Mouse (Mus musculus): ENCODE measurements around the gene Awat2.
"Not testable (repeated sequence)": the region's sequence is repeated elsewhere in the genome, so short reads cannot be mapped to it uniquely, and the experiment has no call there.

Gene Awat2

DNA sequence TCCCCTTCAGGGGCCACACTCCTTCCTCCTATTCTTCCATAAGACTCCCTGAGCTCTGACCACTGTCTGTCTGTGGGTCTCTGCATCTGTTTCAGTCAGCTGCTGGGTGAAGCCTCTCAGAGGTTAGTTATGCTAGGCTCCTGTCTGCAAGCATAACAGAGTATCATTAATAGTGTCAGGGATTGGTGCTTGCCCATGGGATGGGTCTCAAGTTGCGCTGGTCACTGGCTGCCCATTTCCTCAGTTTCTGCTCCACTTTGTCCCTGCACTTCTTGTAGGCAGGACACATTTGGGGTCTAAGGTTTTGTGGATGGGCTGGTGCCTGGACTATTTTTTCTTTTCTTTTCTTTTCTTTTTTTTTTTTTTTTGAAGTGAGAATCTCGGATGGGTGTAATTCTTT lies at the start of gene Awat2:
Gene Awat2, minus strand, starts transcription at position 101 of the 400 bp plus-strand sequence.
- not testable (repeated sequence) for DNase-seq (ENCODE audit: low spot score in 2 of 2)

DNA sequence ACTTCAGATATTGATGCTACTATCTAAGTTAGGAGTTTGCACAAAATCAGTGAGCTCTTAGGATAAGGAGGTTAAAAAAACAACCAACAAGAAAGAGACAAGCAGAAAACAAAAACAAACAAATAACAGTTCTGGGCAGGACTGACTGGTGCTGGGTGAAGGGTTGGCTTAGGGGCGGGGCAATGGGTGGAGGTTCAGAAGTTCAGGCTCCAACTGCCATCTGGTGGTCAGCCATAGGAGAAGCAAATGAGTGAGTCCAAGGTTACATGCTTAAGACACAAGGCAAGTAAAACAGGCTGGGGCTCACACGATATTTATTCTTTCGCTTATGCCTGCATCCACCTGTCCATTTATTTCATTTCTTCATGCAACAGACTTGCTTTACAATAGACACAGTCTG lies 37.8 kb upstream of the Awat2 start:
- peak; percentile 10 to 44 for DNase-seq (ENCODE audit: low spot score in 2 of 2)

GRCm38 (mm10) chrX:100475569-100476223 lies 33.2 kb upstream of the Awat2 start:
- no peak for DNase-seq (ENCODE audit: low spot score in 2 of 2)

DNA sequence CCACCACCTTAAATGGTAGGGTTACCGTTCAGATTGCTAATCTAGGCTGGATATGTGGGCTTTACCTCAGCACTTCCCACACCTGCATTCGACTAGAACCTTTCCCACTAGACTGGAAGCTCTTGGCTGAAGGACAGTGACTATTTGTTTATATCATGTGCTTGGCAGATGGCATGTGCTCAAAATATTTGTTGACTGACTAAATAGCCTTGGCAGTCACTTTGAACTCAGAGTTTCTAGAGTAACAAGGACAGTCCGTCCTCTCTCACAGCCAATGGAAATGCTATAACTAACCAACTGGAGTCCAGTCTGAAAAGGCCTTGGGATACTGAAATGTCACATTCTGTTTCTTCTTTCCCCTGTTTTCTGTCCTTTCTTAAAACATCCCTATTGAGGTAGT lies 29.0 kb upstream of the Awat2 start:
- no peak for DNase-seq (ENCODE audit: low spot score in 2 of 2)

DNA sequence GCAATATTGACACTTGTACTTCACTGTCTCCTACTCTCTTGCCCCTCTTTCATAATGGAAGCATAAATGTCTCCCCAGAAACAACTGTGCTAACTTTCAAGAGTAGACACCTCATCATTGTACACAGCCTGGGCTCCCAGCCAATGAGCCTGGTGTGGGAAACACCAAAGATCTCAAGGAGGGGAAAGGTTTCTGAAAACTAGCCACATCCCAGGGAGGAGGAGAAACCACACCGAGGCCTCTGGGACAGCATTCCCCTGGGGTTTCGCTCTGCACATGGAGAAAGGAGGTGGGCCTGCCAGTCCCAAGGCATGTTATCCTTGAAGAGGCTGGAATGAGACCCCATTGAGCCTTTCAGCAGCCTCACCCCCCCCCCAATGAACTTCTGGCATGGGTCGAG lies 27.6 kb upstream of the Awat2 start:
- DNase-seq (ENCODE audit: low spot score in 2 of 2): no peak

DNA sequence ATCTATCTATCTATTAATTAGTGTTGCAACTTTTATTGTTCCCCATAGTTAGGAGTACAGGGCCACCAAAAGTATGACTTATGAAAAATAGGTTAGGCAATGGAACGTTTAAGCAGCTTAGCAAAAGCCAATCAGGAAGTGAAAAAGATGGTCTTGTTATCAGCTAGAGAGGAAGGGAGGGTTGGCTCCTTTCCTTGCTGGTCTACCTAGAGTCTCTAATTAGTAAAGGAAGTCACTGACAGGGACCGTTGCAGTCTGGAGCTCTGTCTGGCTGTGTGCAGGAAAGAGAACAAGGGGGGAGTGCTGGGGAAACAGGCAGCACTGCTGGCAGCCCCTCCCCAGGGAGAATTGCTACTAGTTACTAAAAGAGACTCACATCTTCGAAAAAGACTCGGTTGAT lies 25.5 kb upstream of the Awat2 start:
- peak in 1 of 2 experiments; percentile 7 for DNase-seq (ENCODE audit: low spot score in 2 of 2)

DNA sequence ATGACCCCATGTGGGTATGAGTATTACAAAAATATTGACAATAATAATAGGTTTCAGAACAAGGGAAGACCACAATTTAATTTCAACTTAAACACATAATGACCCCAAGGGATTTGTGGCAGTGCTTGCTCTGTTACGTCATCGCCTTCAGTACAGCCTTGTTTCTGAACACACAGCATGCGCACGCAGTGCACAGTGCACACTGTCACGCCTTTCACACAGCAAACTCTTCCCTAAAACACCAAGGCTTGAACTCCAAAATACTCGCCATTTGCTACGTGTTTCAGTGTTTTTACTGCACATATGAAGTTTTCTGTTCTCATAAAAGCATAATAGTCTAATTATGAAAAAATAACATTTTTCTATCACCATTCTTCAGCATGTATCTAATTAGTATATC lies 1.0 kb upstream of the Awat2 start:
- no peak for DNase-seq (ENCODE audit: low spot score in 2 of 2)

GRCm38 (mm10) chrX:100432311-100432710 lies 10.2 kb downstream of the Awat2 start:
- no peak for DNase-seq (ENCODE audit: low spot score in 2 of 2)

- DNase-seq (ENCODE audit: low spot score in 2 of 2): no peak
These were observed 13.8 kb downstream of the Awat2 start, which contains the start of gene Otud6a for GRCm38 (mm10) chrX:100428693-100429092. TSS of gene Otud6a (plus strand) at chrX:100429013.

- DNase-seq (ENCODE audit: low spot score in 2 of 2): no peak
These were observed 33.3 kb downstream of the Awat2 start for GRCm38 (mm10) chrX:100409245-100409644.

- no peak for DNase-seq (ENCODE audit: low spot score in 2 of 2)
These were observed 40.9 kb downstream of the Awat2 start for GRCm38 (mm10) chrX:100401657-100402056.

- DNase-seq (ENCODE audit: low spot score in 2 of 2): no peak
These were observed 41.6 kb downstream of the Awat2 start for GRCm38 (mm10) chrX:100400900-100401299.

DNA sequence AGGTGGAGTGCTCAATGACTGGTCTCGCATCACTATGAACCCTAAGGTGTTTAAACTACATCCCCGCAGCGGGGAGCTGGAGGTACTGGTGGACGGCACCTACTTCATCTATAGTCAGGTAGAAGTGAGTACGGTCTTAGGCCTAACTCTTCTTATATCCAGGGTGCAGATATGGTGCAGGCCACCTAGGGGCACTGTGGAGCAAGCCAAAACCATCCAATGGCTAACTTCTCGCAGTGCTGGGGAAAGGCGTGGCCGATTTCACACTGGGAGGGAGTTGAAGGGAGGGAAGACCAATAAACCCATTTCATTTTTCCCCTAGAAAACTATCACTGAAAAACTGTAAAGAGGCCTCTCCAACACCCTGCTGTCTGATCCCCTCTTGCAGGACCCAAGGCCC lies 47.5 kb downstream of the Awat2 start:
- no peak for DNase-seq (ENCODE audit: low spot score in 2 of 2)

DNA sequence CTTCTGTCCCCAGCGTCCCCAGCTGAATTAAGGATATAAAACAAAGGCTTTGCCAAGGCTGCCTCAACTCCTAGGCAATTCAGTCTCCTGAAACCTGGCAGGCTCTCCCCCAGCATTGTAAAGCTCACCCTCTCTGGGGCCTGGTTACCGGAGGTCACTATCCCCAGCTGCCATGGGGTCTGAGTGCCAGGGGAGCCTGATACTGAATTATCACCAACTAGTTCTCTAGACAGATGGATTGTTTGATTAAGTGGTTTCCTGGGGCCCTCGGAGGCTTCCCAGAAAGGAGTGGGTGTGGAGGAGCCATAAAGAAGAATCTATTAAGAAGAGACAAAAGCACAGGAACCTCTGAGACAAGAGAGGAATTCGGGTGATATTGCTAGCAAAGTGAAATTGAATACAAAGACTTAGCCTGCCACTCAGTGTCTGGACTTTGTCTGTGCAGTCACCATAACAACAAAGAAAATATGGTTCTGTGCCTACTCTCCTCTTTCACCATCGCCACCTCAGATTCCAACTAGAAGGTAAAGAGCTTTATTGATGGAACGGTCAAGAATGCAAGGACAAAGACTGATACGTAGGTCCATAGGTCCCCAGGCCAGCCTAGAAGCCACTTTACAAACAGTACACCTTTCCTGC lies 48.2 kb downstream of the Awat2 start:
- DNase-seq (ENCODE audit: low spot score in 2 of 2): no peak

GRCm38 (mm10) chrX:100392304-100392703 lies 50.2 kb downstream of the Awat2 start:
- peak; percentile 3 to 16 for DNase-seq (ENCODE audit: low spot score in 2 of 2)

GRCm38 (mm10) chrX:100389887-100390286 lies 52.6 kb downstream of the Awat2 start:
- DNase-seq (ENCODE audit: low spot score in 2 of 2): no peak

- no peak for DNase-seq (ENCODE audit: low spot score in 2 of 2)
These were observed 85.5 kb downstream of the Awat2 start for GRCm38 (mm10) chrX:100356974-100357373.

Measured in frontal cortex, postnatal 10 days (tissue).